ENCODE assay signal across 9 mouse cellular contexts in the genomic region with DNA sequence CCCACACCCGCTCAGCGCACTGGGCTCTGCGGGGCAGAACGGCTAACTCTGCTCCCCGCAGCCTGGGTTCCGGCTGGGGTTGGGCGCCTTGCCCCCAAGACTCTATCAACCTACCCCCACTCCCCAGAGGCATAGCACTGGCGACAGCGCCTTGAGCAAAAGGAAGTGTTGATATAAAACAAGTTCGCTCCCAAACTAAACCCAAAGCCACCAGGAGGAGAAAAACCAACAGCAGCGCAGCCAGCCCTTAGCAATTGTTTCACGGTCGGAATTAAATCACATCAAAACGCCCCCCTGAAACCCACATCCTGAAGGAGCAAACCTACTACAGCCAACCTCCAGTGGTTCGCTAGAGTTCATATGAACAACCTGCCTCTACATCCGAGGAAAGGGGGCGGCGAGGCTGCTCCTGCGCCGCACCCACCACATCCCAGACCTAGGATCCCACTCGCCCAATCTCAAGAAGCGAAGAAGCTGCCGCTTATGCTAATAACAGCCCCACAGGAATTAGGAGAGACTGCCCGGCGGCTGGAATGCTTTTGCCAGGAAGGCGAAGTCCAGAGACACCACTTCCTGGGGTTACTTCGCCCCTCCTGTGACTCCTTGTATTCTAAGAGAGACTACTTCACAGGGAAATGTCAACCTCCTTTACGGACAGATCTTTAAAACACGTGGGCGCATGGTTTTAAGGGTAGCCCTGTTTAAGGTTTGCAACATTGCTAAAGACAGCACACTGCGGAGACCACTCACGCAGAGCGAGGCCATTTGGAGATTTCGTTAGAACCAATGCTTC. TPM values are rescaled to one million over a fixed set of nuclear protein-coding genes. Genes with fewer than 3 reads are reported as not detected.
DNase-seq lines count a peak whose midpoint lies in the region; ATAC-seq and TF ChIP-seq lines count a peak whose summit lies in the region.
"Had no signal": no experiment of that assay in that cellular context is flagged by ENCODE, and none has a peak within 500 bp of the region (broad histone marks: within the 10 kb centered on the region; RNA-seq: fewer than 3 reads in every experiment).

No protein-coding gene starts in this region.

- no peak for TF ChIP-seq EP300 in liver, postnatal 0 days (IDR thresholded peaks at IDR 0.05; ENCODE audit: low read depth)

- H3K4me2 ChIP-seq in liver, postnatal 0 days (ENCODE audit: low read depth, low read length): peak overlapping the region; percentile 58; the same call in 1 of the 2 replicates
- H3K4me2 ChIP-seq in embryonic facial prominence, embryonic 11.5 days (ENCODE audit: low read depth, low read length): peak overlapping the region; percentile 81
- peak overlapping the region; percentile 53 for H3K4me2 ChIP-seq in hindbrain, embryonic 14.5 days (replicated peaks)
- H3K4me2 ChIP-seq in neural tube, embryonic 15.5 days: peak overlapping the region; percentile 62

- H3K27me3 ChIP-seq in liver, postnatal 0 days (ENCODE audit: insufficient read depth, low read length): peaks cover 87% of the 10 kb centered on the region
- H3K27me3 ChIP-seq in embryonic facial prominence, embryonic 11.5 days (ENCODE audit: control insufficient read depth, insufficient read depth, low read length): peaks cover 7% of the 10 kb centered on the region
- peaks cover 67% of the 10 kb centered on the region for H3K27me3 ChIP-seq in hindbrain, embryonic 14.5 days (ENCODE audit: control insufficient read depth, insufficient read depth, low read length)
- H3K27me3 ChIP-seq in neural tube, embryonic 15.5 days (replicated peaks): peaks cover 70% of the 10 kb centered on the region

- DNase-seq in liver, postnatal 0 days: no peak
- no peak for DNase-seq in liver
- peak; percentile 54 for DNase-seq in embryonic facial prominence, embryonic 11.5 days (ENCODE audit: low spot score)
- peak; percentile 49 for DNase-seq in hindbrain, embryonic 14.5 days (ENCODE audit: low spot score)
- DNase-seq in ovary, postnatal 10 days (ENCODE audit: low spot score): no peak
- no peak for DNase-seq in cerebellum, postnatal 4 days (ENCODE audit: low spot score in 2 of 2)
- no peak for DNase-seq in cerebellum, postnatal 36 days

- H3K9me3 ChIP-seq in liver, postnatal 0 days (ENCODE audit: low read length): no peaks in the 10 kb centered on the region
- no peaks in the 10 kb centered on the region for H3K9me3 ChIP-seq in embryonic facial prominence, embryonic 11.5 days (replicated peaks; ENCODE audit: control insufficient read depth, low read length)
- no peaks in the 10 kb centered on the region for H3K9me3 ChIP-seq in hindbrain, embryonic 14.5 days (ENCODE audit: control insufficient read depth, low read length)
- H3K9me3 ChIP-seq in neural tube, embryonic 15.5 days (replicated peaks): no peaks in the 10 kb centered on the region
- H3K9me3 ChIP-seq: stomach, embryonic 15.5 days had no signal

- no peak overlapping the region for H3K9ac ChIP-seq in liver, postnatal 0 days (replicated peaks)
- peak overlapping the region; percentile 57 for H3K9ac ChIP-seq in embryonic facial prominence, embryonic 11.5 days (replicated peaks; ENCODE audit: low read length)
- no peak overlapping the region for H3K9ac ChIP-seq in hindbrain, embryonic 14.5 days
- H3K9ac ChIP-seq in neural tube, embryonic 15.5 days (replicated peaks): no peak overlapping the region
- H3K9ac ChIP-seq: stomach, embryonic 15.5 days had no signal

- no peak overlapping the region for H3K27ac ChIP-seq in liver, postnatal 0 days (ENCODE audit: low read depth)
- no peak overlapping the region; the same call in 1 of the 2 replicates for H3K27ac ChIP-seq in embryonic facial prominence, embryonic 11.5 days (replicated peaks; ENCODE audit: low read depth, low read length)
- peak overlapping the region; percentile 28; the same call in 1 of the 2 replicates for H3K27ac ChIP-seq in hindbrain, embryonic 14.5 days
- peak overlapping the region; percentile 11; the same call in 1 of the 2 replicates for H3K27ac ChIP-seq in neural tube, embryonic 15.5 days (replicated peaks)
- H3K27ac ChIP-seq: stomach, embryonic 15.5 days had no signal

- H3K4me3 ChIP-seq in liver, postnatal 0 days (ENCODE audit: low read depth, low read length): peak overlapping the region; percentile 0; the same call in 1 of the 2 replicates
- peak overlapping the region; percentile 28 for H3K4me3 ChIP-seq in embryonic facial prominence, embryonic 11.5 days (ENCODE audit: low read depth, low read length)
- H3K4me3 ChIP-seq in hindbrain, embryonic 14.5 days (replicated peaks; ENCODE audit: low read length): no peak overlapping the region
- H3K4me3 ChIP-seq in neural tube, embryonic 15.5 days (replicated peaks): peak overlapping the region; percentile 2; the same call in 1 of the 2 replicates

- no peak for ATAC-seq in liver, postnatal 0 days
- ATAC-seq in embryonic facial prominence, embryonic 11.5 days (replicated peaks; ENCODE audit: insufficient number of reproducible peaks, low FRiP score, low TSS enrichment, low read depth): no peak
- no peak for ATAC-seq in hindbrain, embryonic 14.5 days (ENCODE audit: low FRiP score)
- ATAC-seq in neural tube, embryonic 15.5 days (ENCODE audit: low FRiP score): no peak

- TF ChIP-seq CTCF in liver, postnatal 0 days (IDR thresholded peaks at IDR 0.05; ENCODE audit: low read depth): no peak

- peaks cover 18% of the 10 kb centered on the region for H3K4me1 ChIP-seq in liver, postnatal 0 days (ENCODE audit: insufficient read depth)
- peaks cover 10% of the 10 kb centered on the region for H3K4me1 ChIP-seq in embryonic facial prominence, embryonic 11.5 days (ENCODE audit: control insufficient read depth, insufficient read depth, low read length)
- peaks cover 19% of the 10 kb centered on the region; the same call in 1 of the 2 replicates for H3K4me1 ChIP-seq in hindbrain, embryonic 14.5 days (replicated peaks; ENCODE audit: control insufficient read depth, insufficient read depth, low read length)
- peaks cover 53% of the 10 kb centered on the region for H3K4me1 ChIP-seq in neural tube, embryonic 15.5 days

- WGBS in liver, postnatal 0 days (ENCODE audit: insufficient replicate concordance): 3% methylated on average over 34 of the region's 34 CpGs
- under 1% methylated on average over 34 of the region's 34 CpGs for WGBS in embryonic facial prominence, embryonic 11.5 days
- 1% methylated on average over 34 of the region's 34 CpGs for WGBS in hindbrain, embryonic 14.5 days
- WGBS in neural tube, embryonic 15.5 days: under 1% methylated on average over 34 of the region's 34 CpGs

- no peaks in the 10 kb centered on the region for H3K36me3 ChIP-seq in liver, postnatal 0 days (replicated peaks; ENCODE audit: insufficient read depth, low read length)
- no peaks in the 10 kb centered on the region for H3K36me3 ChIP-seq in embryonic facial prominence, embryonic 11.5 days (replicated peaks; ENCODE audit: control insufficient read depth, insufficient read depth, low read depth, low read length)
- no peaks in the 10 kb centered on the region for H3K36me3 ChIP-seq in hindbrain, embryonic 14.5 days (replicated peaks; ENCODE audit: control insufficient read depth, insufficient read depth)
- no peaks in the 10 kb centered on the region for H3K36me3 ChIP-seq in neural tube, embryonic 15.5 days
- H3K36me3 ChIP-seq: stomach, embryonic 15.5 days had no signal

RNA-seq across cellular contexts. Expression of a gene that starts 2.8 kb away (rescaled TPM):
- polyA plus RNA-seq in liver, postnatal 0 days (2015; fragmentation: Nextera tagmentation; extraction: Ambion mirVana): 2.0 and 2.2 TPM in 2 replicates
- 73.9 and 87.2 TPM in 2 replicates for polyA plus RNA-seq in embryonic facial prominence, embryonic 11.5 days (2014; fragmentation: Nextera tagmentation; extraction: Ambion mirVana)
- 9.8 and 10.3 TPM in 2 replicates for polyA plus RNA-seq in hindbrain, embryonic 14.5 days (2014; fragmentation: Nextera tagmentation; extraction: Ambion mirVana)
- polyA plus RNA-seq in neural tube, embryonic 15.5 days (2015; fragmentation: Nextera tagmentation; extraction: Ambion mirVana): 6.3 and 28.7 TPM in 2 replicates

Comparison
In these comparisons a context has a peak if more than half of its experiments do, and no peak if none do; other contexts are left out.
1. DNase-seq: peak in embryonic facial prominence, embryonic 11.5 days (single experiment) and hindbrain, embryonic 14.5 days (single experiment); none in liver, postnatal 0 days (single experiment), liver (single experiment), ovary, postnatal 10 days (single experiment), cerebellum, postnatal 4 days (0 of 2) and cerebellum, postnatal 36 days (0 of 2).
2. H3K27ac ChIP-seq: peak in hindbrain, embryonic 14.5 days (single experiment) and neural tube, embryonic 15.5 days (single experiment); none in liver, postnatal 0 days (single experiment) and embryonic facial prominence, embryonic 11.5 days (single experiment).
3. Peak in every context shown above with its lines, with median percentiles within 50 percentile points of each other: H3K4me2 ChIP-seq.